Mouse (Mus musculus) cortical plate, adult 2 months (tissue): Measurements from ENCODE around the gene Anks1b. TPM values are rescaled to one million over a fixed set of nuclear protein-coding genes. Genes with fewer than 3 reads are reported as not detected.

Experiments used
- H3K27ac ChIP-seq: fragments of 200-500 bp; 2 replicates; pipeline ENCODE4 v1.5.1; 2012; ENCODE audit warnings: low read length, control low read depth, inconsistent platforms; ENCODE audit not compliant: insufficient read depth
- H3K4me1 ChIP-seq: fragments of 200-500 bp; 2 replicates; pipeline ENCODE4 v1.6.1; 2011; ENCODE audit warnings: low read length; ENCODE audit not compliant: control insufficient read depth, insufficient read depth
- H3K4me3 ChIP-seq: fragments of 200-500 bp; 2 replicates; pipeline ENCODE4 v1.5.1; 2011; ENCODE audit warnings: mild to moderate bottlenecking, low read length, control low read depth; ENCODE audit not compliant: insufficient read depth
- CTCF ChIP-seq: fragments of 200-500 bp; IDR thresholded peaks from 2 replicates; pipeline ENCODE4 v1.5.1; 2011; ENCODE audit warnings: mild to moderate bottlenecking, control low read depth, low read length; ENCODE audit not compliant: insufficient read depth; ENCODE audit errors: extremely low read depth
- POLR2A ChIP-seq: fragments of 200-500 bp; IDR thresholded peaks from 2 replicates; pipeline ENCODE4 v1.6.1; 2011; ENCODE audit warnings: mild to moderate bottlenecking, low read length, control low read depth; ENCODE audit not compliant: insufficient read depth; ENCODE audit errors: extremely low read depth
- polyA plus RNA-seq: library from polyadenylated mRNA; depleted of rRNA; stranded (reverse); fragments of >200 nt; gene quantifications from 2 replicates; pipeline ENCODE4 v1.2.3, GENCODE M21; 2012

Anks1b gene
- polyA plus RNA-seq, 1 experiment: 238 TPM

GRCm38 (mm10) chr10:90222793-90223495, 349.6 kb downstream of the Anks1b start:
- H3K27ac ChIP-seq: no peak overlapping the region
- TF ChIP-seq CTCF: no peak
- no peak for TF ChIP-seq POLR2A
- no peak overlapping the region for H3K4me3 ChIP-seq
- no peaks in the 10 kb centered on the region for H3K4me1 ChIP-seq

- TF ChIP-seq POLR2A (no peak), CTCF (no peak)
- no peaks in the 10 kb centered on the region for H3K4me1 ChIP-seq
- H3K27ac ChIP-seq: no peak overlapping the region
- no peak overlapping the region for H3K4me3 ChIP-seq
Measured at GRCm38 (mm10) chr10:90235273-90235672, 362.0 kb downstream of the Anks1b start.

GRCm38 (mm10) chr10:90237290-90237689, 364.0 kb downstream of the Anks1b start:
- no peak overlapping the region for H3K27ac ChIP-seq
- TF ChIP-seq CTCF (no peak), POLR2A (no peak)
- H3K4me3 ChIP-seq: no peak overlapping the region
- H3K4me1 ChIP-seq: no peaks in the 10 kb centered on the region

- H3K4me3 ChIP-seq: no peak overlapping the region
- H3K4me1 ChIP-seq: no peaks in the 10 kb centered on the region
- no peak overlapping the region for H3K27ac ChIP-seq
- no peak for TF ChIP-seq POLR2A
- no peak for TF ChIP-seq CTCF
Measured at GRCm38 (mm10) chr10:90258944-90259714, 385.8 kb downstream of the Anks1b start.

- Histone ChIP-seq H3K4me3 (no peak overlapping the region), H3K27ac (no peak overlapping the region), H3K4me1 (no peaks in the 10 kb centered on the region)
- TF ChIP-seq CTCF: no peak
- no peak for TF ChIP-seq POLR2A
Measured at GRCm38 (mm10) chr10:90271321-90271720, 398.0 kb downstream of the Anks1b start.

- no peak for TF ChIP-seq POLR2A
- no peaks in the 10 kb centered on the region for H3K4me1 ChIP-seq
- H3K27ac ChIP-seq: no peak overlapping the region
- no peak overlapping the region for H3K4me3 ChIP-seq
Measured at GRCm38 (mm10) chr10:90273311-90273710, 400.0 kb downstream of the Anks1b start.

- no peak overlapping the region for H3K27ac ChIP-seq
- no peak overlapping the region for H3K4me3 ChIP-seq
- no peak for TF ChIP-seq POLR2A
- no peak for TF ChIP-seq CTCF
- H3K4me1 ChIP-seq: no peaks in the 10 kb centered on the region
Measured at GRCm38 (mm10) chr10:90286589-90286988, 413.3 kb downstream of the Anks1b start.

GRCm38 (mm10) chr10:90303249-90303648, 429.9 kb downstream of the Anks1b start:
- TF ChIP-seq CTCF: no peak
- TF ChIP-seq POLR2A: no peak
- H3K4me3 ChIP-seq: no peak overlapping the region
- peaks cover 6% of the 10 kb centered on the region for H3K4me1 ChIP-seq
- no peak overlapping the region for H3K27ac ChIP-seq

GRCm38 (mm10) chr10:90306156-90306555, 432.8 kb downstream of the Anks1b start:
- no peak overlapping the region for H3K27ac ChIP-seq
- H3K4me3 ChIP-seq: no peak overlapping the region
- TF ChIP-seq POLR2A (no peak), CTCF (no peak)
- peaks cover 6% of the 10 kb centered on the region for H3K4me1 ChIP-seq
